Mouse (Mus musculus) liver, postnatal 0 days (tissue): ENCODE results near the gene Myo7a. TPM values are rescaled to one million over a fixed set of nuclear protein-coding genes. Genes with fewer than 3 reads are reported as not detected.

Experiments used
- ATAC-seq: fragments of 200-750 bp; cut with Nextera tagmentation; 2 replicates; pipeline ENCODE4 v1.8.0; 2017; ENCODE audit warnings: mild to moderate bottlenecking, moderate library complexity
- DNase-seq: peaks from one replicate; pipeline ENCODE4 v3.0.0-alpha.2; 2016
- H3K27ac ChIP-seq: fragments of 300-500 bp; sonication (generic); 2 replicates; pipeline ENCODE4 v1.5.1; 2014; ENCODE audit warnings: antibody characterized with exemption, moderate library complexity, mild to moderate bottlenecking, low read depth
- H3K27me3 ChIP-seq: fragments of 300-500 bp; sonication (generic); 2 replicates; pipeline ENCODE4 v1.6.1; 2014; ENCODE audit warnings: low read length, control low read depth, mixed read lengths; ENCODE audit not compliant: insufficient read depth
- H3K36me3 ChIP-seq: fragments of 300-500 bp; sonication (generic); replicated peaks from 2 replicates; pipeline ENCODE4 v1.6.1; 2014; ENCODE audit warnings: mild to moderate bottlenecking, control low read depth, low read length, moderate library complexity, mixed read lengths; ENCODE audit not compliant: insufficient read depth
- H3K4me1 ChIP-seq: fragments of 300-500 bp; sonication (generic); 2 replicates; pipeline ENCODE4 v1.6.1; 2014; ENCODE audit warnings: antibody characterized with exemption, mild to moderate bottlenecking, control low read depth; ENCODE audit not compliant: insufficient read depth
- H3K4me2 ChIP-seq: fragments of 300-500 bp; sonication (generic); 2 replicates; pipeline ENCODE4 v1.6.1; 2014; ENCODE audit warnings: low read depth, mild to moderate bottlenecking, low read length, moderate library complexity, mixed read lengths
- H3K4me3 ChIP-seq: fragments of 300-500 bp; sonication (generic); 2 replicates; pipeline ENCODE4 v1.5.1; 2014; ENCODE audit warnings: low read depth, low read length
- H3K9ac ChIP-seq: fragments of 300-500 bp; sonication (generic); replicated peaks from 2 replicates; pipeline ENCODE4 v1.6.1; 2014; ENCODE audit warnings: mild to moderate bottlenecking, moderate library complexity
- H3K9me3 ChIP-seq: fragments of 300-500 bp; sonication (generic); 2 replicates; pipeline ENCODE4 v1.6.1; 2016; ENCODE audit warnings: mild to moderate bottlenecking, control low read depth, low read length, mixed read lengths
- CTCF ChIP-seq: sonication (generic); IDR thresholded peaks from 2 replicates; pipeline ENCODE4 v1.5.1; 2016; ENCODE audit warnings: antibody characterized with exemption, low read depth
- EP300 ChIP-seq: IDR thresholded peaks from 2 replicates; pipeline ENCODE4 v1.6.1; 2016; ENCODE audit warnings: antibody characterized with exemption, low read depth, mild to moderate bottlenecking
- WGBS: fragments of 180-500 bp; shearing (Covaris S2); extraction: QIAGEN DNeasy Blood & Tissue Kit; methylation state at CpG from one replicate; pipeline ENCODE4 v1.1.7; 2014; ENCODE audit not compliant: insufficient replicate concordance; 5-methylcytosine and 5-hydroxymethylcytosine counted together
- polyA plus RNA-seq: library from polyadenylated mRNA; unstranded; fragments of >200 nt; fragmentation: Nextera tagmentation; extraction: Ambion mirVana; gene quantifications from 2 replicates; pipeline ENCODE4 v1.2.1, GENCODE M21; 2015

The Myo7a gene
- polyA plus RNA-seq, 1 experiment from 2014 or later = 7.6 TPM

DNA sequence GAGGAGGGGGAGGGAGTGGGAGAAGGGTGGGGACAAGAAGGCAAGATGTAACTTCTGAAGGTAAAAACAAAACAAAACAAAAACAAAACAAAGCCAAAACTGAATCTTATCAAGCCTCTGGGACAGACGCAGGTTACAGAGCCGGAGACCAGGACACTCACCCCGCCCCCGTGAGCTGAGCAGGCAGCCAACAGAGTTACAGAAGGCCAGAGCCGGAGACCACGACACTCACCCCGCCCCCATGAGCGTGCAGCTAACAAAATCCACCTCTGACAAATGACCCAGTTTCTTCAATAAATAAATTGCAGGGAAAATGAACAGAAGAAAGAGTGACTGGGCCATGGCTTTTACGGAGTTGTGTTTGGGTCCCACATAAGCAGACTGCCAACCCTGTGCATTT lies 19.9 kb upstream of the Myo7a start:
- Histone ChIP-seq H3K9me3 (no peaks in the 10 kb centered on the region), H3K27me3 (no peaks in the 10 kb centered on the region), H3K9ac (no peak overlapping the region), H3K27ac (no peak overlapping the region), H3K4me3 (no peak overlapping the region), H3K4me2 (no peak overlapping the region), H3K4me1 (peaks cover 16% of the 10 kb centered on the region), H3K36me3 (no peaks in the 10 kb centered on the region)
- ATAC-seq = no peak
- 40% methylated on average over 9 of the region's 9 CpGs for WGBS
- DNase-seq = no peak
- TF ChIP-seq EP300 (no peak), CTCF (no peak)

DNA sequence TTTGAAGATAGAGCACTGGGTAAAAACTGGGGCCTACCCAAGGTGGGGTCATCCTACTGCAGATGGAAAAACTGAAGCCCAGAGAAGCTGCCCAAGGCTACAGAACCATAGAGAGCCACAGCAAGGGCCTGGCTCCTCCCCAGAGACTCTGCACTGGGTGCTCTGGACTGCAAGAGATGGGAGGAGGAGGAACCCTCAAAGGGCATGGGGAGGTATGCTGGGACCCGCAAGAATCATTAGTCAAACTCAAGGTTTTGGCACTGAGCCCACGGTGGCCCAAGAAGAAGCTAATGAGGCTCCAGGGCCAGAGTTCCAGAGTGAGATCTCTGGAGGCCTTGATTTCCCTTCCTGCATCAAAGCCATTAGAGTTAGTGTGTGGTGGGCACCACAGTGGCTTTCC lies 18.7 kb upstream of the Myo7a start:
- DNase-seq (no peak), ATAC-seq (no peak)
- Histone ChIP-seq H3K9me3 (no peaks in the 10 kb centered on the region), H3K4me1 (peaks cover 16% of the 10 kb centered on the region), H3K27me3 (no peaks in the 10 kb centered on the region), H3K9ac (no peak overlapping the region), H3K4me2 (no peak overlapping the region), H3K4me3 (no peak overlapping the region), H3K36me3 (no peaks in the 10 kb centered on the region), H3K27ac (no peak overlapping the region)
- 81% methylated on average over 2 of the region's 2 CpGs for WGBS
- TF ChIP-seq CTCF (no peak), EP300 (no peak)

- H3K27ac ChIP-seq = no peak overlapping the region
- no peak overlapping the region for H3K4me2 ChIP-seq
- ATAC-seq = no peak
- 75% methylated on average over 3 of the region's 3 CpGs for WGBS
- no peak for TF ChIP-seq CTCF
- H3K4me3 ChIP-seq = no peak overlapping the region
- H3K9me3 ChIP-seq = no peaks in the 10 kb centered on the region
- no peaks in the 10 kb centered on the region for H3K36me3 ChIP-seq
- H3K9ac ChIP-seq = no peak overlapping the region
- no peak for DNase-seq
- H3K4me1 ChIP-seq = peaks cover 12% of the 10 kb centered on the region
- H3K27me3 ChIP-seq = no peaks in the 10 kb centered on the region
These were observed 18.3 kb upstream of the Myo7a start for GRCm38 (mm10) chr7:98137583-98137982.

GRCm38 (mm10) chr7:98131751-98132150 lies 12.4 kb upstream of the Myo7a start:
- TF ChIP-seq CTCF (peak; percentile 54), EP300 (no peak)
- peaks cover 7% of the 10 kb centered on the region for H3K36me3 ChIP-seq
- 98% methylated on average over 8 of the region's 8 CpGs for WGBS
- no peaks in the 10 kb centered on the region for H3K9me3 ChIP-seq
- H3K4me3 ChIP-seq = no peak overlapping the region
- no peaks in the 10 kb centered on the region for H3K4me1 ChIP-seq
- H3K27me3 ChIP-seq = no peaks in the 10 kb centered on the region
- DNase-seq (no peak), ATAC-seq (no peak)
- H3K4me2 ChIP-seq = no peak overlapping the region
- no peak overlapping the region for H3K27ac ChIP-seq
- no peak overlapping the region for H3K9ac ChIP-seq

DNA sequence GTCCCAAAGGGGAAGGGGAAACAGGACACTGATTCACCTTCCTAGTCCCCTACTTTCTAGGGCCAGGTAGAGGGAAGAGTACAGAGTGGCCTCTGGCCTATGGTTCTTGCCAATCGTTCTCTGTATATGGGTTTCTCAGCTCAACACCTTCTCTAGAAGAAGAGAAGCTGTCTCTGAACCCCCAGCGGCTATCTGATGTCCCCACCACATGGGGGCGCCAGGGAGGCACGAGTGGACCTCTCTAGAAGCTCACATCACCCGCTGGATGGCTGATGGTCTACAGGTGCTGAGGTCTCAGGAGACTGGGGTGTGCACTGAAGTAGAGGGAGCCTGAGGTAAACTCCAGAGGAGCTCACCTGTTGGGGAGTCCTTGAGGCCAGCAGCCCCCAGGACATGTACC lies 6.1 kb upstream of the Myo7a start:
- DNase-seq = peak; percentile 75

GRCm38 (mm10) chr7:98124701-98125100 lies 5.4 kb upstream of the Myo7a start:
- WGBS = 64% methylated on average over 5 of the region's 5 CpGs
- Histone ChIP-seq H3K27me3 (no peaks in the 10 kb centered on the region), H3K27ac (no peak overlapping the region), H3K4me1 (peaks cover 3% of the 10 kb centered on the region; the same call in 1 of the 2 replicates), H3K9ac (no peak overlapping the region), H3K9me3 (no peaks in the 10 kb centered on the region), H3K4me2 (no peak overlapping the region), H3K4me3 (no peak overlapping the region), H3K36me3 (peaks cover 9% of the 10 kb centered on the region)
- no peak for DNase-seq
- no peak for ATAC-seq
- TF ChIP-seq CTCF (no peak), EP300 (no peak)

More for the DNA sequence above, 6.1 kb upstream of the Myo7a start:
- no peak for ATAC-seq
- Histone ChIP-seq H3K4me2 (no peak overlapping the region), H3K4me1 (0 out of 2 replicates have a peak, but pooled peaks cover 1% of the 10 kb centered on the region), H3K4me3 (no peak overlapping the region), H3K9me3 (no peaks in the 10 kb centered on the region), H3K27me3 (no peaks in the 10 kb centered on the region), H3K9ac (no peak overlapping the region), H3K36me3 (peaks cover 9% of the 10 kb centered on the region), H3K27ac (no peak overlapping the region)
- TF ChIP-seq CTCF = peak; percentile 80
- no peak for TF ChIP-seq EP300
- WGBS = 37% methylated on average over 5 of the region's 5 CpGs

GRCm38 (mm10) chr7:98121673-98122072 lies 2.3 kb upstream of the Myo7a start:
- 53% methylated on average over 8 of the region's 8 CpGs for WGBS
- Histone ChIP-seq H3K27ac (no peak overlapping the region), H3K9ac (no peak overlapping the region), H3K36me3 (0 out of 2 replicates have a peak, but pooled peaks cover 4% of the 10 kb centered on the region), H3K4me2 (no peak overlapping the region), H3K4me3 (no peak overlapping the region), H3K9me3 (no peaks in the 10 kb centered on the region), H3K27me3 (no peaks in the 10 kb centered on the region), H3K4me1 (peaks cover 8% of the 10 kb centered on the region)
- TF ChIP-seq CTCF (no peak), EP300 (no peak)
- DNase-seq (no peak), ATAC-seq (no peak)
